Mouse (Mus musculus) G1E (cell line): ENCODE data around the gene Actl11.

ENCODE experiments used
- CTCF ChIP-seq: IDR thresholded peaks from 2 replicates; pipeline ENCODE4 v1.5.1; 2012; ENCODE audit warnings: low read depth, low read length, inconsistent platforms, mixed read lengths
- GATA1 ChIP-seq: IDR thresholded peaks from 2 replicates; pipeline ENCODE4 v1.6.1; 2012; ENCODE audit warnings: borderline replicate concordance, low read length, inconsistent platforms, mixed read lengths
- GATA2 ChIP-seq: IDR thresholded peaks from 2 replicates; pipeline ENCODE4 v1.6.1; 2012; ENCODE audit warnings: low read depth, low read length, inconsistent platforms, borderline replicate concordance
- TAL1 ChIP-seq: conservative IDR thresholded peaks from 2 replicates; pipeline ENCODE4 v1.6.1; 2012; ENCODE audit warnings: low read depth, low read length, inconsistent platforms, mixed read lengths

DNA sequence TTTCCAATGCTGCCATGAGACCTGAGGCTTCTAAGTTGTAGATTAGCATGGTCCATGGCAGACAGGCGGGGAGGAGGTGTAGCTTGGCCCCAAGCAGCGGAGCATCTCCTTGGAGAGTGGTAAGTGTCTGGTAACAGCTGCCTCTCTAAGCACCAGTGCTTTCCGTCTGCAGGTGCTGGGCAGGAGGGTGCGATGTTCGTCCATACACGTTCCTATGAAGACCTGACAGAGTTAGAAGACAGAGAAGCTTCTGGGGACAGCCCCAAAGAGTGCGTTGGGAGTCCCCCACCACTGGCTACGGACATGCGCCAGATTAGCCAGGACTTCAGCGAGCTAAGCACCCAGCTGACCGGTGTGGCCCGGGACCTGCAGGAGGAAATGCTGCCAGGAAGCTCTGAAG lies 28.4 kb upstream of the Actl11 start:
- no peak for TF ChIP-seq GATA2
- no peak for TF ChIP-seq CTCF
- TF ChIP-seq GATA1 = no peak
- TF ChIP-seq TAL1 = no peak
